ENCODE assay signal across 8 mouse cellular contexts in genomic region chr19:21510116-21510515, GRCm38 (mm10). TPM values are rescaled to one million over a fixed set of nuclear protein-coding genes. Genes with fewer than 3 reads are reported as not detected.
DNase-seq lines count a peak whose midpoint lies in the region; ATAC-seq and TF ChIP-seq lines count a peak whose summit lies in the region.

No protein-coding gene starts in this region.

- H3K4me1 ChIP-seq in lung, postnatal 0 days (ENCODE audit: insufficient read depth, low read depth, low read length), result no peaks in the 10 kb centered on the region

- H3K27me3 ChIP-seq in lung, postnatal 0 days (replicated peaks; ENCODE audit: insufficient read depth, low read length), result no peaks in the 10 kb centered on the region

- H3K4me2 ChIP-seq in lung, postnatal 0 days (replicated peaks; ENCODE audit: low read depth, low read length), result no peak overlapping the region

- no peaks in the 10 kb centered on the region for H3K36me3 ChIP-seq in lung, postnatal 0 days (ENCODE audit: insufficient read depth, low read length)

- no peak for TF ChIP-seq EP300 in lung, postnatal 0 days (IDR thresholded peaks at IDR 0.05)

- H3K9ac ChIP-seq in lung, postnatal 0 days (replicated peaks; ENCODE audit: low read depth), result no peak overlapping the region

- TF ChIP-seq CTCF in lung, postnatal 0 days (IDR thresholded peaks at IDR 0.05), result peak; percentile 75

- no peak overlapping the region for H3K27ac ChIP-seq in lung, postnatal 0 days (ENCODE audit: low read length)

- DNase-seq in heart, postnatal 10 days, result peak; percentile 49 to 64
- no peak for DNase-seq in heart, adult 11 months
- DNase-seq in urinary bladder, postnatal 25 days (ENCODE audit: low spot score), result peak; percentile 25
- no peak for DNase-seq in urinary bladder, postnatal 10 days (ENCODE audit: low spot score)
- DNase-seq in cerebellum, adult 9-11 months, result peak; percentile 16
- peak; percentile 64 for DNase-seq in lung, postnatal 0 days (ENCODE audit: low spot score)
- DNase-seq in thymus, postnatal 25 days, result peak; percentile 11

- H3K4me3 ChIP-seq in lung, postnatal 0 days (ENCODE audit: low read depth, low read length), result no peak overlapping the region

- H3K9me3 ChIP-seq in lung, postnatal 0 days (ENCODE audit: low read length), result no peaks in the 10 kb centered on the region

- intact Hi-C loops in heart, postnatal 10 days (cut with DNase I), result loop anchor here (2.0 to 5.0 kb wide), 3 partner anchors 137 to 713 kb away; no protein-coding TSS in a partner anchor

- 42% methylated on average over 3 of the region's 3 CpGs for WGBS in lung, postnatal 0 days

- ATAC-seq in hematopoietic stem cell, adult 5-6 weeks (replicated peaks in 1 of 2; ENCODE audit: insufficient read depth in 1 of 2, low FRiP score in 2 of 2, low TSS enrichment in 1 of 2, low read depth in 1 of 2, poor library complexity in 2 of 2, severe bottlenecking in 2 of 2), result peak; percentile 77 to 96
- ATAC-seq in lung, postnatal 0 days, result no peak

RNA-seq across cellular contexts. Expression of gene Gda, which starts 36.9 kb away (rescaled TPM):
- 1 to 10 TPM; 2.6 to 4.9 TPM for total RNA-seq in heart, postnatal 10 days (2021)
- total RNA-seq in hematopoietic stem cell, adult 5-6 weeks (2017), result 14.5 and 38.6 TPM in 2 replicates
- polyA plus RNA-seq in lung, postnatal 0 days (2015; fragmentation: Nextera tagmentation; extraction: Ambion mirVana), result 1.7 and 2.0 TPM in 2 replicates

Comparison
In these comparisons a context has a peak if more than half of its experiments do, and no peak if none do; other contexts are left out.
1. DNase-seq: peak in heart, postnatal 10 days (2 of 2), urinary bladder, postnatal 25 days (single experiment), cerebellum, adult 9-11 months (single experiment), lung, postnatal 0 days (single experiment) and thymus, postnatal 25 days (single experiment); none in heart, adult 11 months (single experiment) and urinary bladder, postnatal 10 days (single experiment).